ENCODE assay signal across 8 mouse cellular contexts in the genomic region with DNA sequence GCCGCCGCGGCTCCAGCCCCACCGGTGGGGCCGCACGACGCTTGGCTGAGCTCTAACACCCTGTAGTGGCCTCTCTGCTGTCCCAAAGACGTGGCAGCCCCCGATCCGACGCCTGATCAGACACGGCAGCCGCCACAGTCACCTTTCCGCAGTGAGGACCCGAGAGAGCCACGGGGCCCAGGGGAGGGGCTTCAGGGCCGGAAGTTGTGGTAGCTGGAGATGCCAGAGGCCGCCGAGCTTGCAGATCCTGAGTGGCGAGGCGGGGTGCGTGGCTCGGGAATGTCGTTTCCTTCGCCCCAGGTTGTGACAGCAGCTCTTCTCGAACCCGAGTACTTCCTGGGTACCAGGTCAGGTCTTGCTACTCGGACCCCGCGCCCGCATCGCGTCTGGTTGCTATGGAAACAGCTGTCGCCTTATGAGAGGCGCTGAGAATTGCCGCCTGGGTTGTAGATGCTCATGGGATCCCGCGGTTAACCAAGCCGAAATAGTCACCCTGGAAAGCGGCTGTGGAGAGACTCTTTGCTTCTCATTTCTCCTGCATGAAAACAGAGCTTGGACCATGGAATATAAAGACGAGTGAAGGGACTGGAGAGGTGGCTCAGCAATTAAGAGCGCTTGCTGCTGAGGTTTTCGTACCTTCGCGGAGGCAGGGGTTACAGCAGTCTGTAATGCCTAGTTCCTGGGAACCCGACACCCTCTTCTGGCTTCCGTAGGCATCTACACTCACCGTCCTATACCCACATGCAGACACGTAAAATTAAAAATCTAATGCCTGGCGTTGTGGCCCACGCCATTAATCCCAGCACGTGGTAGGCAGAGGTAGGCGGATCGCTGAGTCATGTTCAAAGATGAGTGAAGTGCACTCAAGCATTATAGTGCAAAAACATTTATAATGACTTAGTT. TPM values are rescaled to one million over a fixed set of nuclear protein-coding genes. Genes with fewer than 3 reads are reported as not detected.
A peak's percentile ranks its signal among the peaks of the same experiment; 100 is the strongest.
DNase-seq lines count a peak whose midpoint lies in the region; ATAC-seq and TF ChIP-seq lines count a peak whose summit lies in the region.

Gene Stam2, minus strand, starts transcription at position 26 of the 903 bp plus-strand sequence.

- peak; percentile 35; the same call in 1 of the 2 replicates for TF ChIP-seq CTCF in kidney, postnatal 0 days (IDR thresholded peaks at IDR 0.05; ENCODE audit: low read depth)

- H3K9ac ChIP-seq in heart, embryonic 12.5 days = peak within 1 kb of the TSS; percentile 89
- H3K9ac ChIP-seq in kidney, postnatal 0 days (ENCODE audit: low read depth, low read length) = peak within 1 kb of the TSS; percentile 97
- peak within 1 kb of the TSS; percentile 88 for H3K9ac ChIP-seq in liver, embryonic 11.5 days (ENCODE audit: low read depth, low read length)

- H3K4me1 ChIP-seq in brown adipose tissue, adult 24 weeks (ENCODE audit: control insufficient read depth, insufficient read depth, insufficient read length, low read length) = peaks cover 3% of the 10 kb centered on the region; the same call in 1 of the 2 replicates
- H3K4me1 ChIP-seq in heart, embryonic 12.5 days (replicated peaks) = peaks cover 8% of the 10 kb centered on the region; the same call in 1 of the 2 replicates
- H3K4me1 ChIP-seq in kidney, postnatal 0 days (replicated peaks; ENCODE audit: insufficient read depth, low read length) = no peaks in the 10 kb centered on the region
- peaks cover 4% of the 10 kb centered on the region; the same call in 1 of the 2 replicates for H3K4me1 ChIP-seq in liver, embryonic 11.5 days (replicated peaks; ENCODE audit: control insufficient read depth, insufficient read depth, low read length)

- H3ac ChIP-seq in myocyte (ENCODE audit: control insufficient read depth, insufficient read length) = peak within 1 kb of the TSS; percentile 56

- peak; percentile 95 for ATAC-seq in CD4-positive, CD25-positive, alpha-beta regulatory T cell, adult 4 months
- ATAC-seq in erythroid progenitor cell, adult 5-6 weeks (replicated peaks; ENCODE audit: low FRiP score, poor library complexity, severe bottlenecking) = peak; percentile 75
- peak; percentile 91 for ATAC-seq in heart, embryonic 12.5 days (ENCODE audit: insufficient number of reproducible peaks, low FRiP score)
- ATAC-seq in kidney, postnatal 0 days (replicated peaks; ENCODE audit: low FRiP score, low read depth) = peak; percentile 93
- peak; percentile 90 for ATAC-seq in liver, embryonic 11.5 days (replicated peaks; ENCODE audit: low FRiP score)

- no peaks in the 10 kb centered on the region for H3K27me3 ChIP-seq in heart, embryonic 12.5 days (replicated peaks)
- H3K27me3 ChIP-seq in kidney, postnatal 0 days (ENCODE audit: insufficient read depth, low read length) = no peaks in the 10 kb centered on the region
- H3K27me3 ChIP-seq in liver, embryonic 11.5 days (replicated peaks; ENCODE audit: control insufficient read depth, insufficient read depth, low read length) = no peaks in the 10 kb centered on the region
- H3K27me3 ChIP-seq in myocyte (ENCODE audit: control insufficient read depth, insufficient read depth, insufficient read length) = no peaks in the 10 kb centered on the region

- H3K36me3 ChIP-seq in heart, embryonic 12.5 days = no peaks in the 10 kb centered on the region
- no peaks in the 10 kb centered on the region for H3K36me3 ChIP-seq in kidney, postnatal 0 days (ENCODE audit: insufficient read depth, low read length)
- no peaks in the 10 kb centered on the region; the same call in 1 of the 2 replicates for H3K36me3 ChIP-seq in liver, embryonic 11.5 days (ENCODE audit: control insufficient read depth, insufficient read depth, low read length)
- no peaks in the 10 kb centered on the region for H3K36me3 ChIP-seq in myocyte (ENCODE audit: control insufficient read depth, insufficient read depth)

- peak; percentile 96 for DNase-seq in kidney, postnatal 0 days (ENCODE audit: low spot score)
- peak; percentile 97 for DNase-seq in liver, embryonic 11.5 days (ENCODE audit: low spot score)
- peak; percentile 84 to 91 for DNase-seq in spleen, postnatal 4 days (ENCODE audit: low spot score in 2 of 2)

- peak; percentile 82 for TF ChIP-seq POLR2A in myocyte (IDR thresholded peaks at IDR 0.05; ENCODE audit: insufficient read length, low read depth)

- H3K4me2 ChIP-seq in heart, embryonic 12.5 days = peak within 1 kb of the TSS; percentile 85
- peak within 1 kb of the TSS; percentile 79 for H3K4me2 ChIP-seq in kidney, postnatal 0 days (ENCODE audit: low read length)
- peak within 1 kb of the TSS; percentile 78 for H3K4me2 ChIP-seq in liver, embryonic 11.5 days
- H3K4me2 ChIP-seq in myocyte (ENCODE audit: low read depth) = peak within 1 kb of the TSS; percentile 87

- WGBS in heart, embryonic 12.5 days = 6% methylated on average over 54 of the region's 54 CpGs
- WGBS in kidney, postnatal 0 days = 7% methylated on average over 54 of the region's 54 CpGs
- 7% methylated on average over 54 of the region's 54 CpGs for WGBS in liver, embryonic 11.5 days

- H3K79me2 ChIP-seq in myocyte (ENCODE audit: control insufficient read depth, insufficient read depth) = peaks cover 41% of the 10 kb centered on the region

- H3K4me3 ChIP-seq in brown adipose tissue, adult 24 weeks (ENCODE audit: insufficient read depth, low read depth, low read length) = peak within 1 kb of the TSS; percentile 74
- H3K4me3 ChIP-seq in heart, embryonic 12.5 days = peak within 1 kb of the TSS; percentile 91
- peak within 1 kb of the TSS; percentile 65 for H3K4me3 ChIP-seq in kidney, postnatal 0 days (replicated peaks; ENCODE audit: low read depth, low read length)
- peak within 1 kb of the TSS; percentile 76 for H3K4me3 ChIP-seq in liver, embryonic 11.5 days (ENCODE audit: low read depth, low read length)
- peak within 1 kb of the TSS; percentile 90 for H3K4me3 ChIP-seq in myocyte

- H3K27ac ChIP-seq in brown adipose tissue, adult 24 weeks (replicated peaks; ENCODE audit: low read depth, low read length) = peak within 1 kb of the TSS; percentile 99
- H3K27ac ChIP-seq in heart, embryonic 12.5 days (ENCODE audit: poor library complexity, severe bottlenecking) = peak within 1 kb of the TSS; percentile 93
- H3K27ac ChIP-seq in kidney, postnatal 0 days = peak within 1 kb of the TSS; percentile 99
- peak within 1 kb of the TSS; percentile 89 for H3K27ac ChIP-seq in liver, embryonic 11.5 days (ENCODE audit: low read depth, low read length)

- H3K9me3 ChIP-seq in heart, embryonic 12.5 days (replicated peaks) = no peaks in the 10 kb centered on the region
- H3K9me3 ChIP-seq in kidney, postnatal 0 days (replicated peaks; ENCODE audit: low read length) = no peaks in the 10 kb centered on the region
- no peaks in the 10 kb centered on the region for H3K9me3 ChIP-seq in liver, embryonic 11.5 days (ENCODE audit: control insufficient read depth, low read length)

TF ChIP-seq in myocyte, 11 proteins besides CTCF, POLR2A, EP300 and RAD21:
- no peak for TF ChIP-seq MYOD1 (IDR thresholded peaks at IDR 0.05; ENCODE audit: control insufficient read depth in 1 of 3, insufficient read length in 2 of 3, low read depth in 2 of 3)
- TF ChIP-seq MAX (IDR thresholded peaks at IDR 0.05; ENCODE audit: low read depth) = peak; percentile 96
- TF ChIP-seq POLR2AphosphoS2 (IDR thresholded peaks at IDR 0.05; ENCODE audit: insufficient read length, low read depth) = peak; percentile 77
- peak in 1 of 3 experiments; percentile 21 for TF ChIP-seq MYOG (IDR thresholded peaks at IDR 0.05; ENCODE audit: control insufficient read depth in 1 of 3, insufficient read depth in 1 of 3, insufficient read length in 2 of 3, low read depth in 2 of 3)
- no peak for TF ChIP-seq E2F4 (IDR thresholded peaks at IDR 0.05; ENCODE audit: insufficient read depth)
- peak; percentile 71 for TF ChIP-seq USF1 (IDR thresholded peaks at IDR 0.05; ENCODE audit: low read depth)
- no peak for TF ChIP-seq REST (IDR thresholded peaks at IDR 0.05; ENCODE audit: insufficient read depth, insufficient read length)

RNA-seq across cellular contexts. Expression of gene Stam2, which starts in this region (rescaled TPM):
- polyA plus RNA-seq in CD4-positive, CD25-positive, alpha-beta regulatory T cell, adult 4 months (2017; shearing (Covaris generic)) = 10 to 100 TPM; 39.3 to 47.8 TPM
- polyA plus RNA-seq in brown adipose tissue, adult 24 weeks (2012; ENCODE audit: insufficient read depth, insufficient read length, missing spikeins) = 8.5 and 13.4 TPM in 2 replicates
- 4.2 and 5.8 TPM in 2 replicates for total RNA-seq in erythroid progenitor cell, adult 5-6 weeks (2015; ENCODE audit: low replicate concordance)
- 4.1 and 6.0 TPM in 2 replicates for total RNA-seq in erythroid progenitor cell, adult 5-6 weeks (2017; ENCODE audit: low replicate concordance)
- 32.6 and 33.1 TPM in 2 replicates for polyA plus RNA-seq in heart, embryonic 12.5 days (2016; fragmentation: Nextera tagmentation; extraction: Ambion mirVana)
- polyA plus RNA-seq in kidney, postnatal 0 days (2015; fragmentation: Nextera tagmentation; extraction: Ambion mirVana) = 29.8 and 33.7 TPM in 2 replicates
- 22.2 and 25.5 TPM in 2 replicates for polyA plus RNA-seq in liver, embryonic 11.5 days (2014; fragmentation: Nextera tagmentation; extraction: Ambion mirVana)
- 20.1 TPM for polyA plus RNA-seq in myocyte (2012; fragmentation: generic; extraction: Trizol)

Comparison
In these comparisons a context has a peak if more than half of its experiments do, and no peak if none do; other contexts are left out.
1. Peak in every context shown above with its lines: DNase-seq, ATAC-seq, H3K4me3 ChIP-seq and H3K27ac ChIP-seq.